Mouse (Mus musculus) lung, adult 10 weeks (tissue): Measurements from ENCODE around the gene Fzd7. TPM values are rescaled to one million over a fixed set of nuclear protein-coding genes. Genes with fewer than 3 reads are reported as not detected.

Experiments
- polyA plus RNA-seq: library from polyadenylated mRNA; stranded (reverse); fragments of 350-450 nt; fragmentation: Illumina TruSeq; extraction: RNeasy Lipid Tissue Mini Kit (QIAGEN cat#74804); gene quantifications from one replicate; pipeline ENCODE4 v1.2.3, GENCODE M21; 2014; ENCODE audit warnings: low read depth, low replicate concordance; ENCODE audit not compliant: insufficient read depth

Fzd7 gene
- polyA plus RNA-seq = 9.7 TPM

GRCm38 (mm10) chr1:59482331-59482695 is at the start of gene Fzd7:
Gene Fzd7 (plus strand): TSS chr1:59482424.

GRCm38 (mm10) chr1:59516026-59516917 is 34.0 kb downstream of the Fzd7 start, which contains the start of gene Gm973:
Gene Gm973 (plus strand): TSS chr1:59516264.

Other genes with a start within 250 kb of the Fzd7 start
- 3.4 TPM for gene Als2, start 245.2 kb upstream of the Fzd7 start, polyA plus RNA-seq
- not detected for gene Cdk15, start 225.5 kb upstream of the Fzd7 start, polyA plus RNA-seq
- 4.8 TPM for gene Gm973, start 33.8 kb downstream of the Fzd7 start, polyA plus RNA-seq
- gene Sumo1, start 188.4 kb downstream of the Fzd7 start, polyA plus RNA-seq = 135 TPM
- 32.2 TPM for gene Nop58, start 202.5 kb downstream of the Fzd7 start, polyA plus RNA-seq